Mouse (Mus musculus) small intestine, adult 2 months (tissue): Measurements from ENCODE around the gene Gpc6. TPM values are rescaled to one million over a fixed set of nuclear protein-coding genes. Genes with fewer than 3 reads are reported as not detected.

Experiments
- H3K27ac ChIP-seq: fragments of 200-500 bp; 2 replicates; pipeline ENCODE4 v1.5.1; 2012; ENCODE audit warnings: low read depth, low read length, control low read depth, inconsistent platforms; ENCODE audit not compliant: insufficient read depth
- H3K27me3 ChIP-seq: fragments of 200-500 bp; 2 replicates; pipeline ENCODE4 v1.6.1; 2012; ENCODE audit warnings: mild to moderate bottlenecking, moderate library complexity, low read length, inconsistent platforms; ENCODE audit not compliant: control insufficient read depth, insufficient read depth
- H3K36me3 ChIP-seq: fragments of 200-500 bp; 2 replicates; pipeline ENCODE4 v1.6.1; 2012; ENCODE audit warnings: mild to moderate bottlenecking, low read length, control low read depth, inconsistent platforms; ENCODE audit not compliant: control insufficient read depth, insufficient read depth
- H3K4me1 ChIP-seq: fragments of 200-500 bp; 2 replicates; pipeline ENCODE4 v1.6.1; 2012; ENCODE audit warnings: low read length, inconsistent platforms, mixed read lengths; ENCODE audit not compliant: control insufficient read depth, insufficient read depth, insufficient read length
- H3K4me3 ChIP-seq: fragments of 200-500 bp; 2 replicates; pipeline ENCODE4 v1.5.1; 2012; ENCODE audit warnings: low read depth, mild to moderate bottlenecking, control low read depth, inconsistent platforms, low read length, moderate library complexity
- CTCF ChIP-seq: fragments of 200-500 bp; IDR thresholded peaks from 2 replicates; pipeline ENCODE4 v1.5.1; 2012; ENCODE audit warnings: low read depth, mild to moderate bottlenecking, control low read depth, inconsistent platforms, low read length, moderate library complexity, mixed read lengths; ENCODE audit not compliant: insufficient replicate concordance, insufficient read length; ENCODE audit errors: extremely low read depth
- POLR2A ChIP-seq: fragments of 200-500 bp; IDR thresholded peaks from 2 replicates; pipeline ENCODE4 v1.6.1; 2012; ENCODE audit warnings: low read depth, mild to moderate bottlenecking, control low read depth, inconsistent platforms, low read length, moderate library complexity
- WGBS: fragments of 180-500 bp; shearing (Covaris S2); methylation state at CpG from one replicate; pipeline ENCODE4 v1.1.7; 2018; 5-methylcytosine and 5-hydroxymethylcytosine counted together
- polyA plus RNA-seq: library from polyadenylated mRNA; depleted of rRNA; stranded (reverse); fragments of >200 nt; gene quantifications from 2 replicates; pipeline ENCODE4 v1.2.3, GENCODE M21; 2012

Gene Gpc6
- polyA plus RNA-seq, 1 experiment, result 0.81 TPM

GRCm38 (mm10) chr14:117757790-117758358 is 832.8 kb downstream of the Gpc6 start:
- H3K27ac ChIP-seq, result no peak overlapping the region
- H3K4me3 ChIP-seq, result no peak overlapping the region
- TF ChIP-seq CTCF, result no peak
- no peak for TF ChIP-seq POLR2A
- 84% methylated on average over 6 of the region's 6 CpGs for WGBS
- no peaks in the 10 kb centered on the region for H3K4me1 ChIP-seq
- no peaks in the 10 kb centered on the region for H3K36me3 ChIP-seq
- H3K27me3 ChIP-seq, result no peaks in the 10 kb centered on the region

DNA sequence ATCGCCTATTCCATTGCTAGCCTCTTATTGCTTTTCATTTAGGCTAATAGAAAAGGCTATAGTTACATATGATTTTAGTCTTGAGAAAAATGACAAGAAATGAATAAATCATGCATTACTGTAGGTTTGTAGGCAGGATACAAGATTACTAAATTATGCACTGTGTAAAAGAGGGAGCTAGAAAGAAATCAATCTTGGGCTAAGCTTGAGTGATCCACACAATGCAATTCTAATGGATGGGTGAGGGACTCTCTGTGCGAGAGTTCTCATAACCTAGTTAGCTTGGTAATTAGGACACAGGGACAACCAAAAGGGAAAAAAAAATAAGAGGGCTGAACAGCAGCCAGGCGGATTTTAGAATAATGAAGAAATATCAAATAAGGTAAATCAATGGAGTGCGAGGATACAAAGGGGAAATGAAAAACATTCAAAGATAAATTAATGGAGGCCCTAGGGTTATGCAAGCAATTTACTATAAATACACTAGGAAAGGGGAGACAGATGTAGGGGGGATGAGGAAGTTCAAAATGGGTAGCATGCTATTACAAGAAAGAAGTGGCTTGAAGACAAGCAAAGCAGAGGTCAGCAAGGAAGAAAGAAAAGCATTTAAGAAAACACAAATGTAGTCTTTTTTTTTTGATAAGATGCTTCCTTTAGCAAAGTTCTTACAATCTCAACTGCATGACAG is 835.9 kb downstream of the Gpc6 start:
- Histone ChIP-seq H3K27me3 (no peaks in the 10 kb centered on the region), H3K4me1 (no peaks in the 10 kb centered on the region), H3K4me3 (no peak overlapping the region), H3K36me3 (no peaks in the 10 kb centered on the region), H3K27ac (no peak overlapping the region)
- WGBS, result 78% methylated on average over 4 of the region's 4 CpGs
- TF ChIP-seq POLR2A, result no peak
- TF ChIP-seq CTCF, result no peak

- Histone ChIP-seq H3K4me1 (no peaks in the 10 kb centered on the region), H3K36me3 (no peaks in the 10 kb centered on the region), H3K27me3 (no peaks in the 10 kb centered on the region), H3K4me3 (no peak overlapping the region), H3K27ac (no peak overlapping the region)
- TF ChIP-seq POLR2A (no peak), CTCF (no peak)
- 87% methylated on average over 5 of the region's 5 CpGs for WGBS
Observed at GRCm38 (mm10) chr14:117762934-117763333, 837.8 kb downstream of the Gpc6 start.

GRCm38 (mm10) chr14:117767861-117768260 is 842.7 kb downstream of the Gpc6 start:
- Histone ChIP-seq H3K27ac (no peak overlapping the region), H3K4me3 (no peak overlapping the region), H3K4me1 (no peaks in the 10 kb centered on the region), H3K36me3 (no peaks in the 10 kb centered on the region), H3K27me3 (no peaks in the 10 kb centered on the region)
- WGBS, result 69% methylated on average over 4 of the region's 4 CpGs
- TF ChIP-seq POLR2A (no peak), CTCF (no peak)

DNA sequence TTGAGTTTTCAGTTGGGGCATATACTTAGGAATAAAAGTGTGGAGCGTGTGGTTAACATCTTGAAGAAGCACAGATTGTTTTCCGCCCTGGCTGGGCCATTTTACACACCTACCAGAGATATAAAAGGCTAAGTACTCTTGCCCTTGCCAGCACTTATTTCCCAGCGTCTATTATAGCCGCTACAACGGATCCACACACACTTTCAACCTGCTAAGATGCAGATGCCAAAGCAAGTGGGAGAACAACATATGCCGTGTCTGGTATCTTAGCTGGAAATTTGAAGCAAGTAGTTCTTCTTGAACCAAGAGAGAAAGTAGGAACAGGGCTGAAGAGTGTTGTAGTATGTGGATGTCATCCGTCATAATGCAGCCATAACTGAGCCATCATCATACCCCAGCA is 843.6 kb downstream of the Gpc6 start:
- no peaks in the 10 kb centered on the region for H3K4me1 ChIP-seq
- WGBS, result 90% methylated on average over 7 of the region's 7 CpGs
- TF ChIP-seq CTCF, result no peak
- no peak for TF ChIP-seq POLR2A
- H3K27me3 ChIP-seq, result no peaks in the 10 kb centered on the region
- no peak overlapping the region for H3K4me3 ChIP-seq
- H3K36me3 ChIP-seq, result no peaks in the 10 kb centered on the region
- no peak overlapping the region for H3K27ac ChIP-seq

- TF ChIP-seq CTCF (no peak), POLR2A (no peak)
- H3K4me1 ChIP-seq, result no peaks in the 10 kb centered on the region
- no peaks in the 10 kb centered on the region for H3K36me3 ChIP-seq
- H3K4me3 ChIP-seq, result no peak overlapping the region
- 86% methylated on average over 2 of the region's 2 CpGs for WGBS
- no peaks in the 10 kb centered on the region for H3K27me3 ChIP-seq
- H3K27ac ChIP-seq, result no peak overlapping the region
Observed at GRCm38 (mm10) chr14:117773373-117773772, 848.3 kb downstream of the Gpc6 start.

- H3K36me3 ChIP-seq, result no peaks in the 10 kb centered on the region
- H3K4me1 ChIP-seq, result no peaks in the 10 kb centered on the region
- H3K27me3 ChIP-seq, result no peaks in the 10 kb centered on the region
- TF ChIP-seq POLR2A (no peak), CTCF (no peak)
- H3K27ac ChIP-seq, result no peak overlapping the region
- WGBS, result 92% methylated on average over 13 of the region's 13 CpGs
- no peak overlapping the region for H3K4me3 ChIP-seq
Observed at GRCm38 (mm10) chr14:117777866-117778500, 852.9 kb downstream of the Gpc6 start.
